Mouse (Mus musculus) lung, postnatal 0 days (tissue): Measurements from ENCODE around the gene Rnf166.

Experiments used
- CTCF ChIP-seq: IDR thresholded peaks from 2 replicates; pipeline ENCODE4 v1.5.1; 2016; ENCODE audit warnings: antibody characterized with exemption, mild to moderate bottlenecking
- EP300 ChIP-seq: IDR thresholded peaks from 2 replicates; pipeline ENCODE4 v1.6.1; 2016; ENCODE audit warnings: antibody characterized with exemption, mild to moderate bottlenecking, control low read depth

DNA sequence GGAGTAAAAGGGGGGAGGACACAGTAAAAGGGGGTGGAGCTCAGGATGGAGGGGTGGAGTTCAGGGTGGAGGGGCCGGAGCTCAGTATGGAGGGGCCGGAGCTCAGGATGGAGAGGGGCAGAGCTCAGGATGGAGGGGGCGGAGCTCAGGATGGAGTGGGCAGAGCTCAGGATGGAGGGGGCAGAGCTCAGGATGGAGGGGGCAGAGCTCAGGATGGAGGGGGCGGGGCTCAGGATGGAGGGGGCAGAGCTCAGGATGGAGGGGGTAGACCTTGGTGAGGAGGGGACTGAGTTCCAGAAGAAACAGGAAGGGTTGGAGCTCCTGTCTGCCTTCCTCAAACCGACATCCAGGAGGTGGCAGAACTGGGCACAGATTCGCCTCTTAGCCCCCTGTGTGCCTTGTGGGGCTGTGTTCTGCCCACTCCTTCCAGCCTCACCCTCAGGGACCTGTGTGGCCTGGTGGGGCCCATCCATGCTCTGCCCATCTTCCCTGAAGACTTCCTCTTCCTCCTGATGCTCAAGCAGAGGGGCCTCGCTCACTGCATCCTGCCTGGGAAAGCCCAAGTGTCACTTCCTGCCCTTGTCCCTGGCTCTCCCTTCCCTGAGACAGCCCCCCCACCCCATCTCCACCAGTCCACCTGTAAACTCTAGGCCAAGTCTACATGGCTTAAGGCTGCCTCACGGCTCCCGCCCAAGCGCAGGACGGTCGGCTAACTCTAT, 21.3 kb upstream of the Rnf166 start:
- no peak; the same call in 1 of the 2 replicates for TF ChIP-seq CTCF
- TF ChIP-seq EP300 = no peak
